ENCODE assay signal across 19 mouse cellular contexts in genomic region chr1:178770626-178771362, GRCm38 (mm10).
DNase-seq lines count a peak whose midpoint lies in the region; ATAC-seq lines count a peak whose summit lies in the region.
"Had no signal": no experiment of that assay in that cellular context is flagged by ENCODE, and none has a peak within 500 bp of the region (broad histone marks: within the 10 kb centered on the region; RNA-seq: fewer than 3 reads in every experiment).

No protein-coding gene starts in this region.

- no peaks in the 10 kb centered on the region for H3K27me3 ChIP-seq in embryonic facial prominence, embryonic 11.5 days (ENCODE audit: control insufficient read depth, insufficient read depth, low read length)
- H3K27me3 ChIP-seq in embryonic facial prominence, embryonic 10.5 days (replicated peaks; ENCODE audit: low read depth, poor library complexity, severe bottlenecking) = no peaks in the 10 kb centered on the region
- no peaks in the 10 kb centered on the region for H3K27me3 ChIP-seq in hindbrain, embryonic 11.5 days (ENCODE audit: control insufficient read depth, insufficient read depth, low read length)
- no peaks in the 10 kb centered on the region for H3K27me3 ChIP-seq in hindbrain, embryonic 13.5 days
- H3K27me3 ChIP-seq in neural tube, embryonic 13.5 days = no peaks in the 10 kb centered on the region
- H3K27me3 ChIP-seq in neural tube, embryonic 15.5 days (replicated peaks) = no peaks in the 10 kb centered on the region
- no peaks in the 10 kb centered on the region for H3K27me3 ChIP-seq in neural tube, embryonic 14.5 days (ENCODE audit: control insufficient read depth, insufficient read depth, low read length)
- H3K27me3 ChIP-seq: embryonic facial prominence, embryonic 13.5 days; kidney, embryonic 15.5 days; liver, embryonic 12.5 days had no signal

- no peak overlapping the region for H3K9ac ChIP-seq in embryonic facial prominence, embryonic 11.5 days (replicated peaks; ENCODE audit: low read length)
- H3K9ac ChIP-seq in hindbrain, embryonic 11.5 days (ENCODE audit: low read depth, low read length) = no peak overlapping the region
- no peak overlapping the region for H3K9ac ChIP-seq in hindbrain, embryonic 13.5 days
- no peak overlapping the region for H3K9ac ChIP-seq in neural tube, embryonic 13.5 days
- no peak overlapping the region for H3K9ac ChIP-seq in neural tube, embryonic 15.5 days (replicated peaks)
- no peak overlapping the region for H3K9ac ChIP-seq in neural tube, embryonic 14.5 days (replicated peaks; ENCODE audit: low read depth, low read length)
- H3K9ac ChIP-seq: embryonic facial prominence, embryonic 13.5 days; kidney, embryonic 15.5 days; liver, embryonic 12.5 days; lung, embryonic 14.5 days had no signal

- 66% methylated on average over 5 of the region's 7 CpGs for WGBS in embryonic facial prominence, embryonic 11.5 days
- 68% methylated on average over 6 of the region's 7 CpGs for WGBS in embryonic facial prominence, embryonic 10.5 days
- WGBS in hindbrain, embryonic 11.5 days = 64% methylated on average over 5 of the region's 7 CpGs
- WGBS in hindbrain, embryonic 13.5 days = 60% methylated on average over 6 of the region's 7 CpGs
- WGBS in neural tube, embryonic 13.5 days = 58% methylated on average over 6 of the region's 7 CpGs
- WGBS in neural tube, embryonic 15.5 days = 56% methylated on average over 6 of the region's 7 CpGs
- 55% methylated on average over 6 of the region's 7 CpGs for WGBS in neural tube, embryonic 14.5 days

- no peak overlapping the region for H3K27ac ChIP-seq in embryonic facial prominence, embryonic 11.5 days (replicated peaks; ENCODE audit: low read depth, low read length)
- no peak overlapping the region for H3K27ac ChIP-seq in embryonic facial prominence, embryonic 10.5 days (replicated peaks)
- no peak overlapping the region for H3K27ac ChIP-seq in hindbrain, embryonic 11.5 days (ENCODE audit: low read depth, low read length)
- no peak overlapping the region for H3K27ac ChIP-seq in hindbrain, embryonic 13.5 days
- H3K27ac ChIP-seq in neural tube, embryonic 13.5 days (replicated peaks) = no peak overlapping the region
- no peak overlapping the region for H3K27ac ChIP-seq in neural tube, embryonic 15.5 days (replicated peaks)
- no peak overlapping the region for H3K27ac ChIP-seq in neural tube, embryonic 14.5 days (ENCODE audit: low read depth, low read length)
- H3K27ac ChIP-seq: embryonic facial prominence, embryonic 13.5 days; kidney, embryonic 15.5 days; liver, embryonic 12.5 days had no signal

- no peaks in the 10 kb centered on the region for H3K36me3 ChIP-seq in embryonic facial prominence, embryonic 11.5 days (replicated peaks; ENCODE audit: control insufficient read depth, insufficient read depth, low read depth, low read length)
- no peaks in the 10 kb centered on the region for H3K36me3 ChIP-seq in embryonic facial prominence, embryonic 10.5 days (replicated peaks)
- no peaks in the 10 kb centered on the region for H3K36me3 ChIP-seq in hindbrain, embryonic 11.5 days (ENCODE audit: control insufficient read depth, insufficient read depth, low read length)
- H3K36me3 ChIP-seq in hindbrain, embryonic 13.5 days = no peaks in the 10 kb centered on the region
- no peaks in the 10 kb centered on the region for H3K36me3 ChIP-seq in neural tube, embryonic 13.5 days
- H3K36me3 ChIP-seq in neural tube, embryonic 15.5 days = no peaks in the 10 kb centered on the region
- no peaks in the 10 kb centered on the region for H3K36me3 ChIP-seq in neural tube, embryonic 14.5 days (ENCODE audit: control insufficient read depth, insufficient read depth, low read length)
- H3K36me3 ChIP-seq: kidney, embryonic 15.5 days; liver, embryonic 12.5 days had no signal

- H3K4me2 ChIP-seq in embryonic facial prominence, embryonic 11.5 days (ENCODE audit: low read depth, low read length) = no peak overlapping the region
- no peak overlapping the region for H3K4me2 ChIP-seq in hindbrain, embryonic 11.5 days (replicated peaks; ENCODE audit: low read depth, low read length)
- H3K4me2 ChIP-seq in hindbrain, embryonic 13.5 days = no peak overlapping the region
- no peak overlapping the region for H3K4me2 ChIP-seq in neural tube, embryonic 13.5 days
- H3K4me2 ChIP-seq in neural tube, embryonic 15.5 days = no peak overlapping the region
- no peak overlapping the region for H3K4me2 ChIP-seq in neural tube, embryonic 14.5 days (ENCODE audit: low read depth, low read length)
- H3K4me2 ChIP-seq: embryonic facial prominence, embryonic 13.5 days; kidney, embryonic 15.5 days; liver, embryonic 12.5 days; lung, embryonic 14.5 days; midbrain, embryonic 11.5 days had no signal

- no peak overlapping the region for H3K4me3 ChIP-seq in embryonic facial prominence, embryonic 11.5 days (ENCODE audit: low read depth, low read length)
- H3K4me3 ChIP-seq in embryonic facial prominence, embryonic 10.5 days = no peak overlapping the region
- no peak overlapping the region for H3K4me3 ChIP-seq in hindbrain, embryonic 11.5 days (ENCODE audit: low read depth, low read length)
- H3K4me3 ChIP-seq in hindbrain, embryonic 13.5 days = no peak overlapping the region
- H3K4me3 ChIP-seq in neural tube, embryonic 13.5 days = no peak overlapping the region
- no peak overlapping the region for H3K4me3 ChIP-seq in neural tube, embryonic 15.5 days (replicated peaks)
- H3K4me3 ChIP-seq in neural tube, embryonic 14.5 days (ENCODE audit: low read depth, low read length) = no peak overlapping the region
- H3K4me3 ChIP-seq: embryonic facial prominence, embryonic 13.5 days; kidney, embryonic 15.5 days; liver, embryonic 12.5 days had no signal

- ATAC-seq in embryonic facial prominence, embryonic 11.5 days (replicated peaks; ENCODE audit: insufficient number of reproducible peaks, low FRiP score, low TSS enrichment, low read depth) = peak; percentile 65; the same call in 1 of the 2 replicates
- ATAC-seq in hindbrain, embryonic 11.5 days (ENCODE audit: low FRiP score) = peak; percentile 61; the same call in 1 of the 2 replicates
- ATAC-seq in hindbrain, embryonic 13.5 days (ENCODE audit: low FRiP score) = no peak; the same call in 1 of the 2 replicates
- ATAC-seq in neural tube, embryonic 13.5 days (ENCODE audit: low read depth) = peak; percentile 62; the same call in 1 of the 2 replicates
- ATAC-seq in neural tube, embryonic 15.5 days (ENCODE audit: low FRiP score) = no peak
- ATAC-seq in neural tube, embryonic 14.5 days (ENCODE audit: low read depth) = peak; percentile 28; the same call in 1 of the 2 replicates
- ATAC-seq: liver, embryonic 12.5 days had no signal

- H3K9me3 ChIP-seq in embryonic facial prominence, embryonic 11.5 days (replicated peaks; ENCODE audit: control insufficient read depth, low read length) = no peaks in the 10 kb centered on the region
- H3K9me3 ChIP-seq in embryonic facial prominence, embryonic 10.5 days = no peaks in the 10 kb centered on the region
- no peaks in the 10 kb centered on the region for H3K9me3 ChIP-seq in hindbrain, embryonic 11.5 days (ENCODE audit: control insufficient read depth, low read length)
- no peaks in the 10 kb centered on the region for H3K9me3 ChIP-seq in hindbrain, embryonic 13.5 days
- no peaks in the 10 kb centered on the region for H3K9me3 ChIP-seq in neural tube, embryonic 13.5 days
- no peaks in the 10 kb centered on the region for H3K9me3 ChIP-seq in neural tube, embryonic 15.5 days (replicated peaks)
- no peaks in the 10 kb centered on the region for H3K9me3 ChIP-seq in neural tube, embryonic 14.5 days (ENCODE audit: control insufficient read depth, low read length)
- H3K9me3 ChIP-seq: embryonic facial prominence, embryonic 13.5 days; kidney, embryonic 15.5 days; liver, embryonic 12.5 days had no signal

- DNase-seq in embryonic facial prominence, embryonic 11.5 days (ENCODE audit: low spot score) = no peak
- no peak for DNase-seq in embryonic facial prominence, embryonic 10.5 days (ENCODE audit: low spot score)
- DNase-seq in hindbrain, embryonic 11.5 days (ENCODE audit: low spot score) = no peak
- DNase-seq in yolk sac, embryonic 10.5 days (ENCODE audit: low spot score) = no peak
- DNase-seq: adrenal gland, postnatal 36 days; cerebellum, postnatal 14 days; heart, postnatal 14 days; lung, embryonic 14.5 days; lung, postnatal 4 days; spleen, adult 18-20 months; thymus, adult 18-20 months had no signal

- H3K4me1 ChIP-seq in embryonic facial prominence, embryonic 11.5 days (ENCODE audit: control insufficient read depth, insufficient read depth, low read length) = no peaks in the 10 kb centered on the region
- H3K4me1 ChIP-seq in embryonic facial prominence, embryonic 10.5 days = 0 out of 2 replicates have a peak, but pooled peaks cover 5% of the 10 kb centered on the region
- no peaks in the 10 kb centered on the region for H3K4me1 ChIP-seq in hindbrain, embryonic 11.5 days (replicated peaks; ENCODE audit: control insufficient read depth, insufficient read depth, low read length)
- H3K4me1 ChIP-seq in hindbrain, embryonic 13.5 days (replicated peaks) = 0 out of 2 replicates have a peak, but pooled peaks cover 3% of the 10 kb centered on the region
- H3K4me1 ChIP-seq in neural tube, embryonic 13.5 days (replicated peaks) = peaks cover 8% of the 10 kb centered on the region; the same call in 1 of the 2 replicates
- peaks cover 4% of the 10 kb centered on the region; the same call in 1 of the 2 replicates for H3K4me1 ChIP-seq in neural tube, embryonic 15.5 days
- H3K4me1 ChIP-seq in neural tube, embryonic 14.5 days (ENCODE audit: control insufficient read depth, insufficient read depth, low read length) = no peaks in the 10 kb centered on the region
- H3K4me1 ChIP-seq: kidney, embryonic 15.5 days had no signal

Comparison
In these comparisons a context has a peak if more than half of its experiments do, and no peak if none do; other contexts are left out.
1. ATAC-seq: peak in embryonic facial prominence, embryonic 11.5 days (single experiment), hindbrain, embryonic 11.5 days (single experiment), neural tube, embryonic 13.5 days (single experiment) and neural tube, embryonic 14.5 days (single experiment); none in hindbrain, embryonic 13.5 days (single experiment) and neural tube, embryonic 15.5 days (single experiment).